Mouse (Mus musculus): ENCODE results near the gene Svep1.

DNA sequence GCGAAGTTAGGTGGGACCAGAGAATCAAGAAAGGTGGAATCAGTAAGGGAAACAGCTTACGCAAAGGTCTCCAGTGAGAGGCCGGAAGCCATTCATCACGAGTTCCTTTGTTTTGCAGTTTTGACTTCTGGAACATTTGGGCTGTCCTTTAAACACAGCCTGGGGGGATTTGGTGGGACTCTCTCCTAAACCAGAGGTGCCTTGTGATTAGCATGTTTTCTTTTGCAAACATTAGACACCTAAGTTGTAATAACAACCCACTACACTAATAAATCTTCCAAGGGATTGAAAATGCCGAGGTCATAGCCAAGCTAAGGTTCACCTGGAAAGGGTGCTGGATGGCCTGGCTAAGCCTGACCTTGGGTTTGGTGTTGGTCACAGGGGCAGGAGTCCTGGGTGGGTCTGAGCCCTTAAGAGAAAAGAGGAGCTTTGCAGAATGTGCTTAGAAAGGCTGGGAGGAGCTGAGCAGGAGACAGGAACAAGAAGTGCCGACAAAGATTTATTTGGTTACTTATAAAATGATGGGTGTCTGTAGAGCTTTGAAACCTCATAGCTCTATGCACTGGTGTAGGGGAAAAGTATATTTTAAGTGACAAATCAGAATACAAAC is 169.5 kb downstream of the Svep1 start:
- TF ChIP-seq CTCF (IDR thresholded peaks at IDR 0.05; ENCODE audit: low read depth, low read length) = no peak
- no peak for TF ChIP-seq POLR2A (IDR thresholded peaks at IDR 0.05; ENCODE audit: insufficient read depth, low read length)
- no peak for TF ChIP-seq EP300 (IDR thresholded peaks at IDR 0.05; ENCODE audit: insufficient read depth, low read depth, low read length)

Measured in ES-Bruce4 (cell line).